Mouse (Mus musculus) MEL (cell line): ENCODE measurements around the gene Fgf22.

Experiments
- CTCF ChIP-seq, 3 experiments: IDR thresholded peaks in 2 of 3; conservative IDR thresholded peaks in 1 of 3; 2 replicates each; pipeline ENCODE4 v1.5.1; 2011 to 2012; ENCODE audit warnings: low read length in 3 of 3, low read depth in 2 of 3, mild to moderate bottlenecking in 2 of 3, improper control_type of control experiment in 1 of 3, inconsistent platforms in 1 of 3, mixed read lengths in 1 of 3, moderate library complexity in 1 of 3; ENCODE audit not compliant: control insufficient read depth in 1 of 3, insufficient read depth in 1 of 3, poor library complexity in 1 of 3, severe bottlenecking in 1 of 3
- ELF1 ChIP-seq: IDR thresholded peaks from 2 replicates; pipeline ENCODE4 v1.6.1; 2014; ENCODE audit warnings: low read depth, mild to moderate bottlenecking, inconsistent platforms, low read length, improper control_type of control experiment, moderate library complexity
- EP300 ChIP-seq, 2 experiments: IDR thresholded peaks; 2 replicates each; pipeline ENCODE4 v1.6.1; 2011; ENCODE audit warnings: improper control_type of control experiment in 2 of 2, low read length in 2 of 2, low read depth in 1 of 2, mild to moderate bottlenecking in 1 of 2
- GATA1 ChIP-seq: IDR thresholded peaks from 2 replicates; pipeline ENCODE4 v1.6.1; 2011; ENCODE audit warnings: low read depth, low read length, improper control_type of control experiment
- HCFC1 ChIP-seq: IDR thresholded peaks from 2 replicates; pipeline ENCODE4 v1.6.1; 2012; ENCODE audit warnings: low read depth, mild to moderate bottlenecking, inconsistent platforms, low read length, improper control_type of control experiment, moderate library complexity
- KAT2A ChIP-seq: conservative IDR thresholded peaks from 2 replicates; pipeline ENCODE4 v1.6.1; 2012; ENCODE audit warnings: low read depth, low read length, improper control_type of control experiment, inconsistent platforms
- MXI1 ChIP-seq: IDR thresholded peaks from 2 replicates; pipeline ENCODE4 v1.6.1; 2011; ENCODE audit warnings: mild to moderate bottlenecking, low read depth, low read length, improper control_type of control experiment
- RCOR1 ChIP-seq: IDR thresholded peaks from 2 replicates; pipeline ENCODE4 v1.6.1; 2012; ENCODE audit warnings: low read depth, mild to moderate bottlenecking, inconsistent platforms, low read length, improper control_type of control experiment
- SMC3 ChIP-seq: IDR thresholded peaks from 2 replicates; pipeline ENCODE4 v1.6.1; 2011; ENCODE audit warnings: low read depth, low read length, improper control_type of control experiment
- ZNF384 ChIP-seq: IDR thresholded peaks from 2 replicates; pipeline ENCODE4 v1.6.1; 2012; ENCODE audit warnings: low read depth, mild to moderate bottlenecking, inconsistent platforms, low read length, improper control_type of control experiment

DNA sequence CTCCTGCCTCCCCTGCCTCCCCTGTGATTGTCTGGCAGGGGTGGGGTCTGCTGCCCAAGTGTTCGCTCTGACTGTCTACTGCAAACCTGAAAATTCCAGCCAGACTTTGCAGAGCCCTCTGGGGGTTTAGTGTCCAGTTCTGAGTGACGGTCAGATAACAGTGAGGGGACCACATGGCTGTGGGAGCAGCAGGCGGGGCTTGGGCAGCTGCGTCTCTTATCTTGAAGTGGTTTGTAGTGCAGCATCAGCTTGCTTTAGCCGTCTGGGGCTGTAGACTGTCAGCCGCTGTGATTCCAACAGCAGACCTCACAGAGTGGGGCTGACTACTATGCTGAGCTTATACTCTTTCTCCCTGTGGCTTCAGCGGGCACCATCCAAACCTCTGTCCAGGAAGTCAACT lies 45.6 kb upstream of the Fgf22 start:
- no peak for TF ChIP-seq GATA1
- no peak for TF ChIP-seq EP300 (IDR thresholded peaks at IDR 0.05; ENCODE audit: low read depth in 1 of 2, low read length in 2 of 2)
- no peak for TF ChIP-seq SMC3
- TF ChIP-seq MXI1, result no peak
- no peak for TF ChIP-seq RCOR1
- no peak for TF ChIP-seq CTCF (IDR thresholded peaks at IDR 0.05 in 2 of 3, conservative IDR thresholded peaks at IDR 0.05 in 1 of 3; ENCODE audit: control insufficient read depth in 1 of 3, insufficient read depth in 1 of 3, low read depth in 2 of 3, low read length in 3 of 3, poor library complexity in 1 of 3, severe bottlenecking in 1 of 3)
- TF ChIP-seq HCFC1, result no peak
- no peak for TF ChIP-seq ZNF384
- no peak for TF ChIP-seq KAT2A
- TF ChIP-seq ELF1, result no peak
